Mouse (Mus musculus): ENCODE measurements at regions not wholly inside any gene's neighbourhood (a gene's known extent, or its start where the extent isn't known, plus 50 kb on each side); places are given as distances from the start of the nearest gene placed in this dataset.

DNA sequence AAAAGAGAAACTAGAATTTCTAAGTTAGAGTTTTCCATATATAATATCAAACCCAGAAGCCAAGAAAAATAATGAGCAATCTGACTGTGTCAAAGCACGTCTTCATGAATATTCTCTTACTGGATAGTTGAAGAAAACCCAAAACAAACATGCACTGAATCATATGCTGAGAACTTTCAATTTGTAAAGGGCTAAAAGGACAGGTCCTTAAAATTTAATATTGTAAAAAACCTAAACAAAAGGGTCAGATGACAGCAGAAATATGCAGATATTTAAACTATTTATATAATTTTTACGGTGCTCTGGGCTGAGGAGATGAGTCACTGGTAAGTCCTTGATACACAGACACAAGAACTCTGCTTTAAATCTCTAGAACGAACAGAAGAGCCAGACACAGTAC is 356.7 kb upstream of the Runx1 start:
- DNase-seq, result no peak

DNA sequence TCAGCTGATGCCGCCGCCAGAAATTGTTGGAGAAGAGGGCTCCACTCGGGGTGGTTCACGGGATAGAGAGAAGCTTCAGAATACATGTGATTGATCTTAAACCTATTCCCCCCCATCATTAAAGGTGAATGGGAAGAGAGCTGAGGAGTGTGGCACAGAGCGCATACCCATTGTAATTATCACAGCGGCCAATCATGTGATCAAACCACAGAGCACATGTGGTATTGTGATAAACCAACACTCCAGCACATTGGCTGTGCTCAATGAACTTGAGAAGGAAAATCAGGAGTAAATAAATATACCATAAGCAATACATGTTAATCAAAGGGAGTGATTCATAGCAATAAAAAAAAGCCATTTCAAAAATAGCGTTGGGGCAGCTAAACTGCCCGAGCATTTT is 355.5 kb upstream of the Runx1 start:
- DNase-seq, result no peak

DNA sequence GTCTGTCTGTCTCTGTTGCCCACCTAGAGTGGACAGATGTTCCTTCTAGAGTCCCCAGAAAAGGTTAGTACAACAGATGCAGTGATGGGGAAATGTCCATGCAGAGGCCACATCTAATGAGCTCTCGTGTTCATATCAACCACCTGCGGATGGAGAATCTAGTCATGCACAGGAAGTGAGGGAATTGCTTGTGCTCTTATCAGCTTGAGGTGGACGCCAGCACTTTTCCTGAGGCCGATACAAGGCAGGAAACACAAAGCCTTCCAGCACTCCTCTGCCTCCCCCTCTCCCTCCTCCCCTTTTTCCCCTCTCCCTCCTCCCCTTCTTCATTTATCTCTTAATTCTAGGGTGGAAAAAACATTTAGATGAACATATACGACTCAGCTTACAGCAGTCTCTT is 354.3 kb upstream of the Runx1 start:
- DNase-seq, result no peak

DNA sequence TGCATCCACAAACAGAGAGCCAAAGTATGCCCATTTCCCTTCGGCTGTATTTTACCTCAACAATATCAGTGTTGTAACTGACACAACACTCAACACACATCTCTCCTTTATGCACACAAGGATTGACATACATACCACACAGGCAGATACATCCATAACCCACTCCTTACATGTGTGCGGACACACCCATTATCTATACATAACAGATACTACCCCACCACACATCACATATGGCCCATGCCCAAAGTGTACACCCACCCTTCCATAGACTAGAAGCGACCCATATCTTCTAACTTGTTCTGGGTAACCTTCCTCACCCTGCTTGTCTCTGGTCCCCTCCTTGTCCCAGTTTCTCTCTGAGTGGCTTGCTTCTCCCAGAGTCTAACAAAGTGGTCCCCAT is 340.7 kb upstream of the Runx1 start:
- DNase-seq, result no peak

DNA sequence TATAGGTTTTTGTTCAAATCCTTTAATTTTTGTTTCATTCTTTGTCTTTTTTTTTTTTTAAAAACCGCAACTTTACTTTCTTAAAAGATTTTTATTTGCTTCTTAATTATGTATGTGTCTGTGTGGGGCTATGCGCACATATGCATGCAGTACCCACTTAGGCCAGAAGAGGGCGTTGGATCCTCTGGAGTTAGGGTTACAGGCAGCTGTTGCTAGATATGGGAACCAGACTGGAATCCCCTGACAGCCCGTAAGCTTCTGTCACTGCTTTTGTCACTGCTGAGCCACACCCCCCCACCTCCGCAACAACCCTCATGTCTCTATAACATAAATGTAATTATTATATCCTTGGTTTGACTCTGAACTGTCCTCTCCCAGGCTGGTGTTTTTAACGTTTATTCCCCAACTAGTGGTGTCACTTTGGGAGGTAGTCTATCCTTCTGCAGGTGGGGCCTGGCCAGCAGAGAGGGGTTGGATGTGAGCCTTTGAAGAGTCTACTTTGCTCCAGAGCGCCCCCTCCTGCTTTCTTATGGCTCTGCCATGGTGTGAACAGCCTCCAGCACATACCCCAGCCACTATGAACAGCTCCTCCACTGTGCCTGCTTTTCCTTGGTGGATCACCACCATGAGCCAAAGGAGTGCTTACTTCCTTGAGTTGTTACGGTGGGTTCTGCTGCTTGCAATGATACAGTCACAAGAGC is 332.7 kb upstream of the Runx1 start:
- no peak for DNase-seq

DNA sequence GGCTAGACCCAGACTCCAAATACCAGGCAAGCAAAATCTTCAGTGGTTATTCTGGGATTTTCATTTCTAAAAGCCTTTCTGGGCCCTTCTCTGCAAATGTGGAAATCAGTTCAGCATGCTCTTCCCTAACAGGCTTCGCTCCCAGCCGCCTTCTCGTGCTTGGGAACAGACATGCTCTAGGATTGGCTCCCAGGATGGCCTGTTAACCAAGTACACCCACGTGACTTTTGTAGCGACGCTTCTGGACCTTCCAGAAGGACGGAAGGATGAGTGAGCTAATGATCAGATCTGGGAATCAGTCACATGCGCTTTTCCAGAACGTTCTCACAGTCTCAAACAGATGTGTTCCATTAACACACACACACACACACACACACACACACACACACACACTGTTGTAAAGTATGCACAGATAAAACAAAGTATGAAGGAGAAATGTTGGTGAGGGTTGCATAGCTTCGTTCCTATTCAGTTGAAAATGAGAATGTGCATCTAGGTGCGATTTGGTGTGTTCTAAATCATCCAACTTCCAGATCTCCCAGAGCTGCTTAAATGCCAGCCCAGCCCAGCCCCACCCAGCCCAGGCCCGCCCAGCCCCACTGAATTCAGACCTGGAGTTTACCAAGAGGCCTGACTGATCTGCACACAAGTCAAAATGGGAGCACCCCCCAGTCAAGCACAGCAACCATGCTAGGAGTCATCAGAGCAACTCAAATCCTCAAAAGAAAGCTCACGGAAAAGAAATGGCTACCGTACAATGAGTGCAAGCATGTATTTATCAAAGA is 327.8 kb upstream of the Runx1 start:
- DNase-seq, result no peak

DNA sequence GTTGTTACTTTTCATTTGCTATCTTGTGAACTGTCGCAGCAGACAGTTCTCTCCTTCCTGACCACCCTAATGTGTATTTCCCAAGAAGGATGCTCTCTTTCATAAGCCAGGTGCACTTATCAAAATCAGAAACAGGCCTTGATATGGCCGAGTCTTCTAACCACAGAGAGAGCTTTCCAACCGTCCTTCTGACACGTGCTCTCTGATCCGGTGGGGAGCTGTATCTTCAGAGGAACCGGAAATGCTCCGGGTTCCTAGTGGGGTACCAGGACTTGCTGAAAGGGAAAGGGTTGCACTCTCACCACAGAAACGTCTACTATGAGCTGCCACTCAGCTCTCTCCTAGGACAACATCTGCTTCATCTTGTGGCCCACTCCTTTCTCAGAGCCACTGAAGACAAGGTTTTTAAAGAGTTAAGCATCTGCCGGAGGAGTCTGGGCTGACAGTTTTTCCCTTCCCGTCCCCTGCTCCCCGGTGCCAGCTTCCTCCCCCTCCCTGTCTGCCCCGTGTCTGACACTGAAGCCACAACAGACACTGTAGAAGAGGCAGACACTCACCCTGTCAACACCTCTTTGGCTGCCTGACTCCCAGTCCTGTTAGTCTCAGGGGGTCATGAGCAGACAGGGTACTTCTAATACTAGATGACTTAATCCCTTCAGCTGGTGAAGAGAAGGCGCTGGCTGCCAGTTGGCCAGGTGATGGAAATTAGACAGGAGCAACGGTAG is 327.0 kb upstream of the Runx1 start:
- no peak for DNase-seq

DNA sequence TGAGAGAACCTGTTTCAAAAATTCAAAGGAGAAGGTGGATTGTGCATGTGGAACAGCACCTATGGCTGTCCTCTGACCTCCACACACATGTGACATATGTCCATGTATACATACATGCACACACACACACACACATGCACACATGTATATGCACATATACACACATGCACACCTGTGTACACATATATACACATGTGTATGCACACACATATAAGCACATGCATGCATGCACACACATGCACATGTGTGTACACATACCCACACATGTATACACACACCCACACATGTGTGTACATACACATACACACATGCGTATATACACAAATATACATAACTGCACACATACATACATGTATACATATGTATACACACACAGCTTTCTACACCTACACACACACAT is 326.1 kb upstream of the Runx1 start:
- DNase-seq, result no peak

DNA sequence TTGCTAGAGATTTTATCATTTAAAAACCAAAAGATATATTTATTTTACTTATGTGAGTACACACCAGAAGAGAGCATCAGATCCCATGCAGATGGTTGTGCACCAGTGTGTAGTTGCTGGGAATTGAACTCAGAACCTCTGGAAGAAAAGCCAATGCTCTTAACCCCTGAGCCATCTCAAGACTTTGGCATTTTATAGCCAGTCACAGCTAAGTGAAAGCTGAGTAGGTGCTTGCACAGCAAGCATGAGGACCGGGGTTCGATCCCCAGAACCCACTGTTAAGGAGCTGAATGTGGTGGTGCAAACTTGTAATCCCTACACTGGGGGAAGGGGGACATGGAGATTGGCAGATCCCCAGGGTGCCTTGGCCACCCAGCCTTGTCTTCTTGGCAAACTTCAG is 325.7 kb upstream of the Runx1 start:
- DNase-seq, result no peak

DNA sequence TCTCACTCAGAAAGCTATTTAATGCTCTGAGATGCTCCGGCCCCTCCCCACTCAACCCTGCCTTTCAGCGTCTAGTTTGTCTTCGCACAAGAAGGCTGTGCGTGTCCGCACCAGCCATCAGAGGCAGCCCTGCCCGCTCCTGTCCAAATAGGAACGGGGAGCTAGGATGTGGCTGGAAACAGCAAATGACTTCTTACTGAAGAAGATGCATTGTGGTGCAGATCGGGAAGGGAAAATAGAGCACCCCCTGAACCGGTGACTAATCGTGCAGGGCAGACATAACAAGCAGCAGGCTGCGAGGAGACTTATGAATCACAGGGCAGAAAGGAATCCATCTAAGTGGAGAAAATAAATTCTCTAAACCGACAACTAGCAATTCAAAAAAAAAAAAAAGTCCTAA is 324.5 kb upstream of the Runx1 start:
- DNase-seq, result no peak

DNA sequence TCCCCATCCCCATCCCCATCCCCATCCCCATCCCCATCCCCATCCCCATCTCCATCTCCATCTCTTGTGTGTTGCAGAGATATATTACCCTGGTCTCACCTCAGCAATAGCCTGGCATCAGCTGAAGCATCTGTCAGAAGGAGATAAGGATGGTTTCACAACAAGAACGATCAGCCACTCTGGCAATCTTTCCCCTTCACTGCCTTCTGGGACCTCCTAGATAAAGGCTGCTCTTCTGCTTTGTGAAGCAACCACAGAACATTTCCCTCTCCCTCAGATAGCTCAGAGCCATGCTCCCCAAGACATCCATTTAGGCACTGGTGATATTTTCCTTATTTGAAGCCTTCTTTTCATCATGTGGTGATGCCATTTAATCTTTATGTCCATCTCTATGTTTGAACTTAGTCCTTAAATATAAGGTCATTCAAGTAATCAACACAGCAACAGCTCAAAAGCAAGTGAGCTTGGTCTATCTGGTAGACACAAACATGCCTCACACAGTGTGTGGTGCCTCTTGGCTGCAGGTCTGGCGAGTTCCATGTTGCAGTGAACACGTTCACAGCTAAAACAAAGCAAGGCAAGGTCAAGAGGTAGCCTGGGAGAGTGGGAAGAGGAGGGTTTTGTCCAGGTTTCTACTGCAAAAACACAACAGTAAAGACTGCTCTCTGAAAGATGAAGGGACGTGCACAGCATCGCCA is 321.7 kb upstream of the Runx1 start:
- DNase-seq, result no peak

DNA sequence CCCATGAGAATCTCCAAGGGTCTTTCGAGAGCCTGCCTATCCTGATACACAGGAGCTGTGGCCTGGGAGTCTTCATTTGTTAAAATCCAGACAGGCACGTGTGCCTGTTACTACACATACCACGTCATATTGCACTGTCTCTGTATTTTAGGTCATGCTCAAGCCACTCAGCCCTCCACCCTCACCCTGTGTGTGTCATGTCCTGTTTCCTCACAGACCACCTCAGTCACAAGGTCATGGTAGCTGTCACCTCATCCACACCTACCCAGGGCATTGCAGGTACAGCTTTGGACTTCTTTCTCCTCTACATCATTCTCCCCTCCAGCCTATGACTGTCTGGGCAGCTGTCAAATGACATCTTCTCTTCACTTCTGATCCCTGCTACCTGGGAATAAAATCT is 320.9 kb upstream of the Runx1 start:
- no peak for DNase-seq

DNA sequence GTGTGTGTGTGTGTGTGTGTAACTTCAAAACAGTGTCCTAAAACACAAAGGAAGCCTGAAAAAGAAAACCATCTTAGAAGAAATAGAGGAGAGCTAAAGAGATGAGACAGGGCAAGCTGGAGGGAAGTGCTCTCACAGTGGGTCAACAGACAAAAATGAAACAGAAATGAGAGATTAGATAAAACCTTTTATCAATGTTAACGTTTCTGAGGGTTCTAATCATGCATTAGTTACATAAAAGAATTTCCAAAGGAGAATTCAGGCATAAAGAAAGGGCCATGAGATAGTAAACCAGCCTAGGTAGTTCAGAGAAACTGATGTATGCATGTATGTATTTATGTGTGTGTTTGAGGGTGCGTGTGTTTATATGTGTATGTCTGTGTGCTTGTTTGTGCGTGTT is 319.7 kb upstream of the Runx1 start:
- no peak for DNase-seq

DNA sequence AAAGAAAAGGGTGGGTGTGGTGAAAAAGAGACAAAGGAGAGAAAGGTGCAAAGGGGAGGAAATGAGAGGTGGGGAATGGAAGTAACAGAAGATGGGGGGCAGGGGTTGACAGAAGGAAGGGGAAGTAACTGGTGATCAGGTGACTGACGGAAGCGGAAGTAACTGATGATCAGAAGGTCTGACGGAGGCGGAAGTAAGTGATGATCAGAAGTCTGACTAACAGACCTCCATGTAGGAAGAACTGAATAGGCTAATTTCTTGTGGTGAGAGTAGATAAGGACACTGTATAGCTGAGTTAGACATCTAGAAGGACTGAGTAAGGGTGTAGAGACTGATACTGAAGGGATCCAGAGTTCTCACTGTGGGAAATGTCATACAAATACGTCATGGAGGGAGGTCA is 318.1 kb upstream of the Runx1 start:
- no peak for DNase-seq

DNA sequence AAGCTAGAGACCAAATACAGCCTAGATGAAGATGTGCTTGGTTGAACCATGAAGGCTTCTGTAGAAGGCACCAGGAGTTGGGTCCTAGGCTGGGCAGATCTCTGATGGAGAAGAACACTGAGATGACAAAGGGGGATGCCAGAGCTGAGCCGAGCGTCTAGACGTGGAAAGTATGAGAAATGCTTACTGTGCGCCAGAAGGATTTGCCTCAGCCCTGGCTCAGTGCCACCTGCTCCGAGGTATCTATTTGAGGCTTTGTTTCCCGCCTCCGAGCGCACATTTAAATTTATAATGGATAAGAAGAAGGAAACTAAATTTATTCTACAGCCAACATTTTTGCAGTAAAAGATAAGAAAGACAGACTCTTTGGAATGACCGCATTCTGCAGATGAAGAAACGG is 317.2 kb upstream of the Runx1 start:
- DNase-seq, result peak; percentile 48

DNA sequence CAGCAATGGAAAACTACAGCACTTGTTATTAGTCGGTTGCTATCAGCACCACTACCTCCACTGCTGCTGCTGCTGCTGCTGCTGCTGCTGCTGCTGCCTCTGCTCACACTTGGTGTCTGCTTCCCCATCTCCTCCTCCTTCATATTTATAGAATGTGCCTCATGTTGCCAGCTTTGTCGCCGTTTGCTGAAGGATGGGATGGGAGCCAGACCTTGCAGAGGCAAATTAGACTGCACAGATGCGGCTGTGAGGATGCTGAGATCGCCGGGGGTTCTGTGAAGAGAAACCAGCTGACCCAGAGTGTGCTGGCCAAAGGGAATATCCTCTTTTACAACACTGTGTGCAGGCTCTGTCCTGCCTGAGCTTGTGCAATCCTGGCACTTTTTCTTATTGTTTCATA is 316.0 kb upstream of the Runx1 start:
- DNase-seq, result peak; percentile 30

DNA sequence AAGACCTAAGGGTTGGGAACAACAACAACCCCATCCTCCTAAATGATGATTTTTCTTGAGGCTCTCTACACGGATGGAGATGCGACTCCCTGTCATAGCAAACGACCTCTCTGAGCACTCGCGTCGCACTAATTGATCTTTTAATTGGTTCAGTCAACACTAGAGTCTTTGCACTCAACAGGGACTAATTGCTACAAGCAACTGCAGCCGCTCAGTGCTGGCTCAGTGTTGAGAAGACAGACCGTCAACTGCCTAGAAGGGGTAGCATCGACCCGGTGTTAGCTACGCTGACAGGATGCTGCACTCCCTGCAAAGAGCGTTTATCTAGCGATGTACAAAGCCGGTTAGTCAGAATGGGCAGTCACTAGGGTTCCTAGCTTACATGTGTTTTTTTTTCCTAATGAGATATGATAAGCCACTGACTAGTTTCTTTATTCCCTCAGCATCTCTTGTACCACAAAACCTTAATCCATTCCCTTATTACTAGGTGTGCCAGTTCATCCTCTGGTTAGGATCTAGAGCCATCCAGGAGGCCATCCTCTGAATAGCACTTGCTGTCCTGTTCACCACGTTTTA is 314.7 kb upstream of the Runx1 start:
- DNase-seq, result no peak

DNA sequence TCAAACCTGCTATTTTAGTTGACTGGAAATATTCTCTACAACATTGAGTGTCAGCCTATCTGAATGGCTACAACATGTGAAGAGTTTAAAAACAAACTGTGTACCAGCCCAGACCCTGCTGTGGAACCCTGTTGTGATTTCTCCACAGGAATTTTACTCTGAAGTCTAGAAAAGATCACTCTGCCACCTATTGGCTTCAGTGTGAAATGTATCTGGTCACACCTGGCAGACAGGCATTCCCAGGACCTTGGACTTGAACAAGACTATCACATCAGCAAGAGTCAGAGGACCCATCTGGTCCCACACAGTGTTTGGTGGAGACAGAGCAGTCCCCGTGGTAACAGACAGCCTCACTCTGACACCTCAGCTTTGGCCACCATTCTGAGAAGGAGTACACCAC is 311.3 kb upstream of the Runx1 start:
- DNase-seq, result no peak

DNA sequence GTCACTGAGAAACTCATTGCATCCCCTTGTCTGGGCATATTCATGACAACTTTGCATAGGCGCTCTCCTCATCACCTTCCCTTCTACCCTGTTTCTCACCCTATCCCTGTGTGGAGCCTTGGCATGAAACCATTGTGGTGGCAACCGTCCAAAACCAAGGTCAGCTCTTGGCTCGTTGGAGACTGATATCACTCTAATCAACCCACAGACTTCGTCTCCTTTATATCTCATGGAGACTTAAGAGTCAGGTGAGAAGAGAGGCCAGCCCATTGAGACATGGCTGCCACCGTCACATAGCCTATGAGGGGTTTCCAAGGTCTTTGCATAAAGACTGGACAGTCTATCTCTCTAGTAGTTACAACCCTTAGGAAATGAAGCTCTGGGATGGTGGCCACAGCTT is 305.5 kb upstream of the Runx1 start:
- no peak for DNase-seq

DNA sequence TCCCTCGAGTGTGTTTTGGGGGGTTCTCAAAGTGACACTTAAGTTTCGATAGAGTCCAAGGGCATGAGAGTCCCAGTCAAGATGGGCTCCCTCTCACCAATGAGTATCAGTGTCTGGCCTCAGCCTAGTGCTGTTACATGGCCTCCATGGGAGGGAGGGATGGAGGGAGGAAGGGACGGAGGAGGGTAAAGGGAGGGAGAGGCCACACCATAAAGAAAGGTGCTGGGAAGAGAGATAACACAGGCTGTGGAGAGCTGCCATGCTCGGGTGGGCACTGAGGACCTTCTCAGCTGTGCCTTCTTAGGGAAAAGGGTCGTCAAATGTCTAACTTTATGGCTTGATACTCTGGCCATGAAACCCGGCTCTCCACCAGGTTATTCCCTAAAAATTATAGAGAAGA is 304.7 kb upstream of the Runx1 start:
- DNase-seq, result no peak

DNA sequence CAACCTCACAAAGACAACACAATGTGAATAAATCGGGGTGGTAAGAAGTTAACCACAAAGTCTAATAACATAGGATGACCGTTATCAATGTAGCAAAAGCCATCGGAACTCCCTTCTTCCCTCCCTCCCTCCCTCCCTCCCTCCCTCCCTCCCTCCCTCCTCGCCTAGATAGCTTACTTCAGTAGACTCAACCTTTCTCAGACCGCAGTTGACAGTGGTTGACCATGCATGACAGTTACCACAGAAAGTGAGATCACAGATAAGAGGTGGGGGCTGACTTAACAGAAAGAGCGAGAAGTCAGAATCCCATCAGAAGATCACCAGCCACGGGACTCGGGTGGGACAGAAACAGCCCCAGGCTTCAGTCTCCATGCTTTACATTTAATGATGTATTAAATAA is 297.8 kb upstream of the Runx1 start:
- DNase-seq, result no peak

DNA sequence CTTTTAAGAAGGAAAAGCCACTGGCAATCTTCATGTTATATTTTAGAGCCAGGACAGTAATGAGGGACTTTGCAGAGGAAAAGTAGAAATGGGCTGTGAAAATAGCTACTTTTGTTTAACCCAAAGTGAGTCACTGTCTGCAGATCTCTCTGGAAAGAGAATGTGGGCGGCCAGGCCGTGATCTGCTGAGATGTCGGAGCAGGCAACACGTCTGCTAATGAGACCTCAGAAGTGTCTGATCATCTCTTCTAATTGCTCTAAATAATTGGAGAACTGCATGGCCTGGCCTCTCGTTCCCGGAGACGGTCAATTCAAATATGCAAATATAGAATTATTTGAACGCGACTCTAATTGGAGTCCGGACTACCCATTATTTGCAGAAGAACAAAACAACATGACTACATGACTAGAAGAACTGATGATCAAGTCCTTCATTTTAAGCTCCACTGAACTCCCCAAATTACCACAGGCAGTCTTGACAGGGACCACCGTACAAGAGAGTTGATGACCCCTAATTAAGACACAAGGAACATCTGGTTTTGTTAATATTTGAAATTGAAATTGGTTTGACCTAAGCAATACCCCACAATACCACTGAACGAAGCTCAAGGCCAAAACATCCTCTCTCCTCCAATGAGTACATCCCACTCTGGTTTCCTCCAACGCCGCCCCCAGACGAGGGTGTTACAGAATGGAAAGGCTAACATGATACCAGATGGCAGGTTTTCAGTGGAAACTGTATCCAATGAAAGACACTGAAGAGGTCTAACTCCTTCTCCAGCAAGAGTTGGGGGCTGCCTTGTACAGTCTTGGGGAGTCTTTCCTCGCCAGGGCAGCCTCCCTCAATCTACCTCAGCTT is 290.4 kb upstream of the Runx1 start:
- DNase-seq, result no peak
